ENCODE assay signal across 27 mouse cellular contexts in the genomic region with DNA sequence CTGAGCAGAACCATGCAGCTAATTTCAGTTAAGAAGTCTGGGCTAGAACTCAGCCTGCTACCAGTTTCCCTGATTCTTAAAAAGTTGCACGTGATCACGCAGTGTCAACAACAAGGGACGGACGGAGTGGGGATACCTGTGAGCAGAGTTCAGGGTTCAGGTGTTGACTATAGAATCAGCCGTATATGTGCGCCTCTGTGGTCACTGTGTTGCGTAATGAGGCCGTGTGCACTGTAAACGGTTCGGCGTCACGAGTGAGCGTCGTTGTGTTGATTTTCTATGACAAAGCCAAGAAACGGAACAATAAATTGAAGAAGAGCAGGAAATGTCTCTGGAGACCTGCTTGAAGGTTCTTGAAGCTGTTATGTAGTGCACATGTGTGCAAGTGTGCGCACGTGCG. TPM values are rescaled to one million over a fixed set of nuclear protein-coding genes. Genes with fewer than 3 reads are reported as not detected.
DNase-seq lines count a peak whose midpoint lies in the region; ATAC-seq and TF ChIP-seq lines count a peak whose summit lies in the region.
"Had no signal": no experiment of that assay in that cellular context is flagged by ENCODE, and none has a peak within 500 bp of the region (broad histone marks: within the 10 kb centered on the region; RNA-seq: fewer than 3 reads in every experiment).

No protein-coding gene starts in this region.

- WGBS in thymus, adult 2 months, result 88% methylated on average over 18 of the region's 18 CpGs
- WGBS in liver, embryonic 16.5 days (ENCODE audit: insufficient replicate concordance), result 42% methylated on average over 18 of the region's 18 CpGs

- peak overlapping the region; percentile 15; the same call in 1 of the 2 replicates for H3K27ac ChIP-seq in thymus, adult 2 months (ENCODE audit: control insufficient read depth, insufficient read depth, low read length)
- H3K27ac ChIP-seq in liver, embryonic 16.5 days (ENCODE audit: low read length), result no peak overlapping the region
- H3K27ac ChIP-seq: heart, embryonic 15.5 days; hindbrain, embryonic 14.5 days; kidney, embryonic 15.5 days; limb, embryonic 10.5 days; neural tube, embryonic 12.5 days; stomach, embryonic 15.5 days had no signal

- no peak overlapping the region for H3K9ac ChIP-seq in liver, embryonic 16.5 days (ENCODE audit: low read depth, low read length)
- H3K9ac ChIP-seq: heart, embryonic 15.5 days; hindbrain, embryonic 14.5 days; kidney, embryonic 15.5 days; neural tube, embryonic 12.5 days; stomach, embryonic 15.5 days had no signal

- H3K27me3 ChIP-seq in thymus, adult 2 months (ENCODE audit: control insufficient read depth, insufficient read depth, low read length), result no peaks in the 10 kb centered on the region
- no peaks in the 10 kb centered on the region for H3K27me3 ChIP-seq in liver, embryonic 16.5 days (ENCODE audit: control insufficient read depth, insufficient read depth, low read depth, low read length)
- H3K27me3 ChIP-seq: heart, embryonic 15.5 days; kidney, embryonic 15.5 days; neural tube, embryonic 12.5 days; stomach, embryonic 15.5 days had no signal

- no peak for TF ChIP-seq CTCF in thymus, adult 2 months (IDR thresholded peaks at IDR 0.05; ENCODE audit: borderline replicate concordance, control insufficient read depth, extremely low read depth, insufficient read depth, low read length, poor library complexity)

- ATAC-seq in liver, embryonic 16.5 days (ENCODE audit: low read depth), result peak; percentile 85
- ATAC-seq: activated CD4-positive, CD25-positive, alpha-beta regulatory T cell, adult 4 months; forebrain, embryonic 16.5 days; inflammation-experienced regulatory T-cells, adult 6 months had no signal

- H3K36me3 ChIP-seq in thymus, adult 2 months (ENCODE audit: control insufficient read depth, insufficient read depth, low read length), result no peaks in the 10 kb centered on the region
- no peaks in the 10 kb centered on the region for H3K36me3 ChIP-seq in liver, embryonic 16.5 days (ENCODE audit: control insufficient read depth, insufficient read depth)
- H3K36me3 ChIP-seq: heart, embryonic 15.5 days; kidney, embryonic 15.5 days; limb, embryonic 10.5 days; neural tube, embryonic 12.5 days; stomach, embryonic 15.5 days had no signal

- H3K4me3 ChIP-seq in thymus, adult 2 months (ENCODE audit: control insufficient read depth, insufficient read depth, low read length), result no peak overlapping the region
- H3K4me3 ChIP-seq in liver, embryonic 16.5 days (ENCODE audit: low read depth, low read length), result no peak overlapping the region
- H3K4me3 ChIP-seq: heart, embryonic 15.5 days; kidney, embryonic 15.5 days; limb, embryonic 10.5 days; neural tube, embryonic 12.5 days; stomach, embryonic 15.5 days had no signal

- no peak for DNase-seq in thymus, adult 2 months
- DNase-seq in thymus, postnatal 0 days (ENCODE audit: low spot score), result no peak
- peak; percentile 26 for DNase-seq in liver
- DNase-seq in yolk sac, embryonic 10.5 days (ENCODE audit: low spot score), result peak; percentile 69
- no peak for DNase-seq in kidney, adult 9 months
- no peak for DNase-seq in adrenal gland, adult (ENCODE audit: inconsistent age in 2 of 2, low spot score in 1 of 2)
- DNase-seq in kidney, postnatal 25 days, result no peak
- DNase-seq: adrenal gland, postnatal 10 days; cerebellum, adult 2 months; cerebellum, postnatal 36 days; gastrocnemius, postnatal 25 days; heart, postnatal 4 days; kidney, postnatal 4 days; lung, postnatal 14 days; midbrain, embryonic 14.5 days; right cerebral cortex, postnatal 4 days; thymus, postnatal 4 days had no signal

- H3K9me3 ChIP-seq in liver, embryonic 16.5 days (replicated peaks; ENCODE audit: control insufficient read depth, low read length), result no peaks in the 10 kb centered on the region
- H3K9me3 ChIP-seq: heart, embryonic 15.5 days; kidney, embryonic 15.5 days; limb, embryonic 10.5 days; neural tube, embryonic 12.5 days; stomach, embryonic 15.5 days had no signal

- H3K4me2 ChIP-seq in liver, embryonic 16.5 days (ENCODE audit: low read depth, low read length), result peak overlapping the region; percentile 44
- H3K4me2 ChIP-seq: heart, embryonic 15.5 days; hindbrain, embryonic 14.5 days; kidney, embryonic 15.5 days; neural tube, embryonic 12.5 days; stomach, embryonic 15.5 days had no signal

- peaks cover 3% of the 10 kb centered on the region for H3K4me1 ChIP-seq in thymus, adult 2 months (replicated peaks; ENCODE audit: control insufficient read depth, insufficient read depth, low read length)
- no peaks in the 10 kb centered on the region; the same call in 1 of the 2 replicates for H3K4me1 ChIP-seq in liver, embryonic 16.5 days (ENCODE audit: control insufficient read depth, low read depth, low read length)
- H3K4me1 ChIP-seq: heart, embryonic 15.5 days; kidney, embryonic 15.5 days; neural tube, embryonic 12.5 days; stomach, embryonic 15.5 days had no signal

- no peak for TF ChIP-seq POLR2A in thymus, adult 2 months (IDR thresholded peaks at IDR 0.05; ENCODE audit: control insufficient read depth, extremely low read depth, insufficient read depth, low read length, poor library complexity)

RNA-seq across cellular contexts. Expression of a gene that starts 30.6 kb away (rescaled TPM):
- 59.8 and 60.9 TPM in 2 replicates for polyA plus RNA-seq in thymus, adult 2 months (2012; rRNA removed)
- 234 and 261 TPM in 2 replicates for polyA plus RNA-seq in thymus, postnatal 0 days (2015; fragmentation: Nextera tagmentation; extraction: Ambion mirVana)
- polyA plus RNA-seq in liver, embryonic 16.5 days (2015; fragmentation: Nextera tagmentation; extraction: Ambion mirVana), result 87.0 and 91.8 TPM in 2 replicates

Comparison
In these comparisons a context has a peak if more than half of its experiments do, and no peak if none do; other contexts are left out.
1. DNase-seq: peak in liver (single experiment) and yolk sac, embryonic 10.5 days (single experiment); none in thymus, adult 2 months (single experiment), thymus, postnatal 0 days (single experiment), kidney, adult 9 months (single experiment), adrenal gland, adult (0 of 2) and kidney, postnatal 25 days (0 of 2).